Mouse (Mus musculus) effector memory CD4-positive, alpha-beta T cell, adult 7 months (primary cell): ENCODE results near the gene Scgb2b19. TPM values are rescaled to one million over a fixed set of nuclear protein-coding genes. Genes with fewer than 3 reads are reported as not detected.

ENCODE experiments used
- polyA plus RNA-seq: library from polyadenylated mRNA; unstranded; fragments of 100-300 nt; shearing (Covaris generic); gene quantifications from one replicate; pipeline ENCODE4 v1.2.1, GENCODE M21; 2017

Scgb2b19 gene
- not detected for polyA plus RNA-seq

GRCm38 (mm10) chr7:33280238-33280637 is at the start of gene Scgb2b19:
Scgb2b19 (minus strand) TSS chr7:33280338.

GRCm38 (mm10) chr7:33286991-33287390 is 6.9 kb upstream of the Scgb2b19 start, which contains the start of gene Scgb1b19:
Scgb1b19 (plus strand) TSS chr7:33287291.

Other genes starting within 250 kb of the Scgb2b19 start
- not detected for gene Scgb2b17, start 223.8 kb downstream of the Scgb2b19 start, polyA plus RNA-seq
- gene Scgb1b17, start 216.9 kb downstream of the Scgb2b19 start, polyA plus RNA-seq: not detected
- not detected for gene Scgb2b18, start 106.5 kb downstream of the Scgb2b19 start, polyA plus RNA-seq
- not detected for gene Scgb1b18, start 94.8 kb downstream of the Scgb2b19 start, polyA plus RNA-seq
- not detected for gene Scgb1b19, start 7.0 kb upstream of the Scgb2b19 start, polyA plus RNA-seq
- gene Scgb2b20, start 86.0 kb upstream of the Scgb2b19 start, polyA plus RNA-seq: not detected
- not detected for gene Scgb1b20, start 92.9 kb upstream of the Scgb2b19 start, polyA plus RNA-seq
- not detected for gene Scgb2b21, start 240.1 kb upstream of the Scgb2b19 start, polyA plus RNA-seq